Mouse (Mus musculus) kidney, adult 2 months (tissue): ENCODE results near the gene AU022252. TPM values are rescaled to one million over a fixed set of nuclear protein-coding genes. Genes with fewer than 3 reads are reported as not detected.

ENCODE experiments used
- DNase-seq: peaks from one replicate; pipeline ENCODE4 v3.0.0; 2021
- H3K27ac ChIP-seq: fragments of 200-500 bp; 2 replicates; pipeline ENCODE4 v1.5.1; 2012; ENCODE audit warnings: low read depth, low read length, control low read depth, inconsistent platforms; ENCODE audit not compliant: insufficient read depth
- H3K27me3 ChIP-seq: fragments of 200-500 bp; replicated peaks from 2 replicates; pipeline ENCODE4 v1.6.1; 2012; ENCODE audit warnings: mild to moderate bottlenecking, moderate library complexity, low read length, inconsistent platforms; ENCODE audit not compliant: control insufficient read depth, insufficient read depth
- H3K36me3 ChIP-seq: fragments of 200-500 bp; 2 replicates; pipeline ENCODE4 v1.6.1; 2012; ENCODE audit warnings: mild to moderate bottlenecking, moderate library complexity, low read length, inconsistent platforms; ENCODE audit not compliant: control insufficient read depth, insufficient read depth
- H3K4me1 ChIP-seq: fragments of 200-500 bp; 2 replicates; pipeline ENCODE4 v1.6.1; 2011; ENCODE audit warnings: low read length; ENCODE audit not compliant: control insufficient read depth, insufficient read depth
- H3K4me3 ChIP-seq: fragments of 200-500 bp; 2 replicates; pipeline ENCODE4 v1.5.1; 2011; ENCODE audit warnings: mild to moderate bottlenecking, low read depth, low read length, control low read depth; ENCODE audit not compliant: insufficient read depth
- CTCF ChIP-seq: fragments of 200-500 bp; conservative IDR thresholded peaks from 2 replicates; pipeline ENCODE4 v1.5.1; 2011; ENCODE audit warnings: low read depth, mild to moderate bottlenecking, control low read depth, low read length, moderate library complexity, mixed read lengths; ENCODE audit not compliant: insufficient read depth, insufficient read length
- POLR2A ChIP-seq: fragments of 200-500 bp; IDR thresholded peaks from one replicate; pipeline ENCODE4 v1.6.1; 2011; ENCODE audit warnings: low read depth, low read length, control low read depth
- WGBS: fragments of 180-500 bp; shearing (Covaris S2); methylation state at CpG from one replicate; pipeline ENCODE4 v1.1.7; 2018; 5-methylcytosine and 5-hydroxymethylcytosine counted together
- polyA plus RNA-seq: library from polyadenylated mRNA; depleted of rRNA; stranded (reverse); fragments of >200 nt; gene quantifications from 2 replicates; pipeline ENCODE4 v1.2.3, GENCODE M21; 2012

Gene AU022252
- polyA plus RNA-seq, 1 experiment = 11.8 TPM

DNA sequence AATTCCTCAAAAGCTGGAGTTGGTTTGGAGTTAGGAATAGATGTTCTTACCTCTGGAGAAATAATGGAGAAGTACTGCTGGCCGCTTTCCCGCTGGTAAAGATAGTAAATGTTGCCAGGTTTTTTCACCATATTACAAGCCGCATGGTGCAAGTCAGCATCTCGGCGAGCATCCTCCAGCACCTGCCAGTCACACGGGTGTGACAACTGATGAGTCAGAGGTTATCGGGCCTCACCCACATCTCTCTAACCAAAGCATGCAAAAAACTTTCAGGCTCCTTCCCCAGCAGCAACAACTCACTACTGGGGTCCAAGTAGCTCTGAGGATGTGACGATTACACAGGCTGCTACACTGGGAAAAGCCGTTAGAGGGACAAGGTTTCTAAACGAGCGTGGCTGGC, 5.8 kb downstream of the AU022252 start:
- TF ChIP-seq POLR2A (no peak), CTCF (no peak)
- H3K4me1 ChIP-seq = no peaks in the 10 kb centered on the region; the same call in 1 of the 2 replicates
- H3K27ac ChIP-seq = no peak overlapping the region
- no peak for DNase-seq
- no peaks in the 10 kb centered on the region for H3K27me3 ChIP-seq
- 87% methylated on average over 11 of the region's 11 CpGs for WGBS
- no peak overlapping the region for H3K4me3 ChIP-seq
- H3K36me3 ChIP-seq = peaks cover 2% of the 10 kb centered on the region; the same call in 1 of the 2 replicates

DNA sequence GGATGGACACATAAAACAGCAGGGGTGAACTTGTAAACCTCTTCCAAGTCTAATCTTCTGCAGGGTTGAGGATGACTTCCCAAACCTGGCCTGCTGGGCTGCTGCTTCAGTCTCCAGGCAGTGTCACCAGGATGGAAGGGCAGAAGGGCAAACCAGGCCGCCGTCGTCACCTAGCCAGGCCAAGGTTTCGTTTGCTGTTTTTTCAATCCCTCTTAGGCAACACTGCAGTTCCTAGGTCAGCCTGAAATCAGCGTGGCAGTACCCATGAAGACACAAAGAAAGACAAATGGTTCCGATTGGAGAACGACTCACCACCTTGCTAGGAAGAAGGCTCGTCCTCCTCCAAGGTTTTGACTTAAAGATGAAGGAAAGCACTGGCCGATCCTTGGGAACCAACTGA, 6.8 kb downstream of the AU022252 start:
- DNase-seq = no peak
- H3K27me3 ChIP-seq = no peaks in the 10 kb centered on the region
- H3K4me3 ChIP-seq = no peak overlapping the region
- TF ChIP-seq POLR2A (no peak), CTCF (no peak; the same call in 1 of the 2 replicates)
- peaks cover 2% of the 10 kb centered on the region; the same call in 1 of the 2 replicates for H3K36me3 ChIP-seq
- no peaks in the 10 kb centered on the region for H3K4me1 ChIP-seq
- H3K27ac ChIP-seq = no peak overlapping the region
- WGBS = 85% methylated on average over 9 of the region's 9 CpGs

- H3K36me3 ChIP-seq = peaks cover 2% of the 10 kb centered on the region; the same call in 1 of the 2 replicates
- no peaks in the 10 kb centered on the region for H3K27me3 ChIP-seq
- TF ChIP-seq CTCF (no peak), POLR2A (no peak)
- no peak overlapping the region for H3K27ac ChIP-seq
- 96% methylated on average over 3 of the region's 3 CpGs for WGBS
- H3K4me1 ChIP-seq = no peaks in the 10 kb centered on the region
- DNase-seq = no peak
- H3K4me3 ChIP-seq = no peak overlapping the region
Observed at GRCm38 (mm10) chr4:119224534-119224933, 8.0 kb downstream of the AU022252 start.

DNA sequence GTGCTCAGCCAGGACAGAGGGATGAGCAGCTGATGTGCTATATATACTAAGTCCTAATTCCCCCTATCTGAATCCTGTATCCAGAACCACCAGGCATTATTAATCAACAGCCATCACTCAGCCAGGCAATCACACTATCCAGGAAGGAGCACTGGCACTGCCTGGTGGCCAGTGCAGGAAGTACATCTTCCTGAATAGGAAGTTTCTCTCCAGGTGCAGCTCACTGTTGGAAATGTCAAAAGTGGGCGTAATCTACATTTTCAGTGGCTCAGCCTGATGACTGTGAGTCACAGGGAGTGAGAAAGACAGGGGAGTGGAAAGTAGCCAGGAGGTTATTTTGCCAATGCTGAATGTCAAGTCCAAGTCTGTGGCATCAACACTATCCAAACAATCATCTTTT, 8.8 kb downstream of the AU022252 start:
- WGBS = 79% methylated on average over 1 of the region's 1 CpGs
- Histone ChIP-seq H3K4me1 (no peaks in the 10 kb centered on the region), H3K27ac (no peak overlapping the region), H3K4me3 (no peak overlapping the region), H3K36me3 (peaks cover 2% of the 10 kb centered on the region; the same call in 1 of the 2 replicates), H3K27me3 (no peaks in the 10 kb centered on the region)
- TF ChIP-seq CTCF (peak; percentile 82), POLR2A (no peak)
- peak; percentile 45 for DNase-seq

DNA sequence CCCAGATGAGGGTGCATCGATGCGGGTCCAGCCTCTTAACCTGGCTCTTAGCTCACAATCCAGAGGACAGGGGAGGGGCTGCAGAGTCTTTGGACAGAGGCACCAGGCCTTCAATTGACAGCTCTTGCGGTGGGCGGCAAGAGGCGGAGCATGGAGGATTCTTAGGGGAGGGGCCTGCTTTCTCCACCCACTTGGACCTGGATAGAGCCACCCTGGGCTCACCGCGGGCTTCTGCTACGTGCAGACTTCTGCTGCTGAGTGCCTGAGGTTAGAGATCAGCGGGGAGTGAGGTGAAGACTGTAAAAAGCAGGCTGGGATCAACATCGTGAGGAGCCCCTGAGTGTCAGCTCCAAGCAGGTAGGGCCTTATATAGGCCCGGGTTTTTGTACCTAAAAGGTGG, 14.3 kb downstream of the AU022252 start, which contains the start of gene Tmem269:
Tmem269 (minus strand) TSS at position 49 of the 400 bp plus-strand sequence.
- no peak within 1 kb of the TSS for H3K4me3 ChIP-seq
- no peaks in the 10 kb centered on the region for H3K36me3 ChIP-seq
- 30% methylated on average over 11 of the region's 11 CpGs for WGBS
- DNase-seq = no peak
- TF ChIP-seq POLR2A (no peak), CTCF (no peak)
- H3K27ac ChIP-seq = no peak within 1 kb of the TSS
- no peaks in the 10 kb centered on the region for H3K27me3 ChIP-seq
- no peaks in the 10 kb centered on the region for H3K4me1 ChIP-seq

- TF ChIP-seq POLR2A (no peak), CTCF (no peak)
- no peaks in the 10 kb centered on the region for H3K4me1 ChIP-seq
- H3K36me3 ChIP-seq = no peaks in the 10 kb centered on the region
- H3K27me3 ChIP-seq = no peaks in the 10 kb centered on the region
- DNase-seq = no peak
- H3K4me3 ChIP-seq = no peak overlapping the region
- WGBS = 41% methylated on average over 8 of the region's 8 CpGs
- no peak overlapping the region for H3K27ac ChIP-seq
Observed at GRCm38 (mm10) chr4:119216667-119217066, 15.8 kb downstream of the AU022252 start.

GRCm38 (mm10) chr4:119204672-119205071, 27.8 kb downstream of the AU022252 start:
- H3K4me1 ChIP-seq = no peaks in the 10 kb centered on the region
- no peaks in the 10 kb centered on the region for H3K27me3 ChIP-seq
- TF ChIP-seq CTCF (peak; percentile 92), POLR2A (no peak)
- H3K27ac ChIP-seq = no peak overlapping the region
- H3K36me3 ChIP-seq = no peaks in the 10 kb centered on the region
- H3K4me3 ChIP-seq = no peak overlapping the region
- peak; percentile 59 for DNase-seq
- WGBS = 18% methylated on average over 8 of the region's 8 CpGs
